Mouse (Mus musculus) layer of hippocampus, adult 18-20 months (tissue): ENCODE data around the gene Arfgap3. TPM values are rescaled to one million over a fixed set of nuclear protein-coding genes. Genes with fewer than 3 reads are reported as not detected.
A peak's percentile ranks its signal among the peaks of the same experiment; 100 is the strongest.
"Not testable (repeated sequence)": the region's sequence is repeated elsewhere in the genome, so short reads cannot be mapped to it uniquely, and the experiment has no call there.

Experiments
- DNase-seq, 2 experiments: peaks; one replicate each; pipeline ENCODE4 v3.0.0; 2022; ENCODE audit warnings: low spot score in 2 of 2
- long read RNA-seq: library from polyadenylated mRNA; stranded (forward); transcript quantifications from one replicate; pipeline ENCODE4 v2.0.0, GENCODE M21; 2021
- total RNA-seq, 2 experiments: library from RNA; stranded (reverse); gene quantifications; 2 replicates each; pipeline ENCODE4 v1.2.3; 2021

Arfgap3 gene
- total RNA-seq = 10 to 100 TPM; 19.1 to 20.1 TPM
- long read RNA-seq, transcript Arfgap3-201 (16 exons, 2,619 nt) = major isoform, 8 of 23 reads
- long read RNA-seq, partial matches to known transcripts = 3 of 23 reads
- long read RNA-seq, other reads (novel, unspliced or antisense) = 12 of 23 reads

- peak; percentile 93 to 96 for DNase-seq
These were observed at the start of gene Arfgap3 for GRCm38 (mm10) chr15:83349954-83350711. TSS of gene Arfgap3 (minus strand) at chr15:83350247.

GRCm38 (mm10) chr15:83392722-83393121 lies 42.7 kb upstream of the Arfgap3 start:
- no peak for DNase-seq

GRCm38 (mm10) chr15:83387911-83388310 lies 37.9 kb upstream of the Arfgap3 start:
- no peak for DNase-seq

- DNase-seq = no peak
These were observed 33.6 kb upstream of the Arfgap3 start for GRCm38 (mm10) chr15:83383633-83384032.

- DNase-seq = no peak
These were observed 33.1 kb upstream of the Arfgap3 start for GRCm38 (mm10) chr15:83383136-83383535.

- DNase-seq = no peak
These were observed 32.4 kb upstream of the Arfgap3 start for GRCm38 (mm10) chr15:83382467-83382866.

GRCm38 (mm10) chr15:83377153-83377552 lies 27.1 kb upstream of the Arfgap3 start:
- DNase-seq = no peak

GRCm38 (mm10) chr15:83375136-83375535 lies 25.1 kb upstream of the Arfgap3 start:
- peak; percentile 25 to 68 for DNase-seq

GRCm38 (mm10) chr15:83374076-83374475 lies 24.0 kb upstream of the Arfgap3 start:
- DNase-seq = no peak

GRCm38 (mm10) chr15:83368702-83369101 lies 18.7 kb upstream of the Arfgap3 start:
- not testable (repeated sequence) for DNase-seq

GRCm38 (mm10) chr15:83368261-83368660 lies 18.2 kb upstream of the Arfgap3 start:
- DNase-seq = no peak

- DNase-seq = peak; percentile 28 to 53
These were observed 17.0 kb upstream of the Arfgap3 start for GRCm38 (mm10) chr15:83366933-83367552.

GRCm38 (mm10) chr15:83365697-83366096 lies 15.7 kb upstream of the Arfgap3 start:
- DNase-seq = no peak

GRCm38 (mm10) chr15:83364194-83364593 lies 14.1 kb upstream of the Arfgap3 start:
- DNase-seq = peak; percentile 33 to 62

GRCm38 (mm10) chr15:83362813-83363212 lies 12.8 kb upstream of the Arfgap3 start:
- not testable (repeated sequence) for DNase-seq

- not testable (repeated sequence) for DNase-seq
These were observed 10.9 kb upstream of the Arfgap3 start for GRCm38 (mm10) chr15:83360899-83361298.

GRCm38 (mm10) chr15:83360140-83360539 lies 10.1 kb upstream of the Arfgap3 start:
- no peak for DNase-seq

GRCm38 (mm10) chr15:83358476-83358875 lies 8.4 kb upstream of the Arfgap3 start:
- no peak for DNase-seq

GRCm38 (mm10) chr15:83351546-83351945 lies 1.5 kb upstream of the Arfgap3 start:
- no peak for DNase-seq

- DNase-seq = no peak
These were observed 812 bp upstream of the Arfgap3 start for GRCm38 (mm10) chr15:83350859-83351258.

- no peak for DNase-seq
These were observed 658 bp downstream of the Arfgap3 start for GRCm38 (mm10) chr15:83349225-83349953.

GRCm38 (mm10) chr15:83348747-83349146 lies 1.3 kb downstream of the Arfgap3 start:
- DNase-seq = no peak
